Mouse (Mus musculus): ENCODE measurements around the gene Zfp280b.
"Not testable (repeated sequence)": the region's sequence is repeated elsewhere in the genome, so short reads cannot be mapped to it uniquely, and the experiment has no call there.

The Zfp280b gene

GRCm38 (mm10) chr10:76030496-76030895 is 2.0 kb upstream of the Zfp280b start:
- DNase-seq (ENCODE audit: low read depth, low spot score): no peak

GRCm38 (mm10) chr10:76031511-76032401 is 694 bp upstream of the Zfp280b start:
- DNase-seq (ENCODE audit: low read depth, low spot score): no peak

- peak; percentile 15 for DNase-seq (ENCODE audit: low read depth, low spot score)
These were observed 637 bp downstream of the Zfp280b start for GRCm38 (mm10) chr10:76033119-76033455.

- DNase-seq (ENCODE audit: low read depth, low spot score): no peak
These were observed 1.7 kb downstream of the Zfp280b start for GRCm38 (mm10) chr10:76034001-76034600.

GRCm38 (mm10) chr10:76035277-76035676 is 2.8 kb downstream of the Zfp280b start:
- no peak for DNase-seq (ENCODE audit: low read depth, low spot score)

GRCm38 (mm10) chr10:76036962-76037361 is 4.5 kb downstream of the Zfp280b start:
- no peak for DNase-seq (ENCODE audit: low read depth, low spot score)

- no peak for DNase-seq (ENCODE audit: low read depth, low spot score)
These were observed 12.9 kb downstream of the Zfp280b start for GRCm38 (mm10) chr10:76045343-76045742.

GRCm38 (mm10) chr10:76046754-76047153 is 14.3 kb downstream of the Zfp280b start:
- no peak for DNase-seq (ENCODE audit: low read depth, low spot score)

- no peak for DNase-seq (ENCODE audit: low read depth, low spot score)
These were observed 14.9 kb downstream of the Zfp280b start for GRCm38 (mm10) chr10:76047182-76047869.

- no peak for DNase-seq (ENCODE audit: low read depth, low spot score)
These were observed 16.5 kb downstream of the Zfp280b start for GRCm38 (mm10) chr10:76048967-76049366.

- DNase-seq (ENCODE audit: low read depth, low spot score): no peak
These were observed 19.4 kb downstream of the Zfp280b start for GRCm38 (mm10) chr10:76051860-76052259.

GRCm38 (mm10) chr10:76062439-76062838 is 30.0 kb downstream of the Zfp280b start:
- DNase-seq (ENCODE audit: low read depth, low spot score): no peak

GRCm38 (mm10) chr10:76067674-76068613 is 35.5 kb downstream of the Zfp280b start:
- DNase-seq (ENCODE audit: low read depth, low spot score): no peak

- DNase-seq (ENCODE audit: low read depth, low spot score): not testable (repeated sequence)
These were observed 39.6 kb downstream of the Zfp280b start for GRCm38 (mm10) chr10:76072080-76072479.

- not testable (repeated sequence) for DNase-seq (ENCODE audit: low read depth, low spot score)
These were observed 44.6 kb downstream of the Zfp280b start for GRCm38 (mm10) chr10:76077008-76077407.

All from c-Kit-negative CD71-positive TER-119-positive erythroid progenitor cells, embryonic 14.5 days (primary cell).